Mouse (Mus musculus): ENCODE measurements at regions not wholly inside any gene's neighbourhood (a gene's known extent, or its start where the extent isn't known, plus 50 kb on each side); places are given as distances from the start of the nearest gene placed in this dataset.

- TF ChIP-seq CTCF (IDR thresholded peaks at IDR 0.05; ENCODE audit: low read depth), result no peak
- no peak for TF ChIP-seq EP300 (IDR thresholded peaks at IDR 0.05; ENCODE audit: low read depth)
These were observed 741.1 kb downstream of the 4930447A16Rik start for GRCm38 (mm10) chr15:38166476-38166875.
